ENCODE assay signal across 10 mouse cellular contexts in genomic region chr6:88915510-88915909, GRCm38 (mm10). TPM values are rescaled to one million over a fixed set of nuclear protein-coding genes. Genes with fewer than 3 reads are reported as not detected.
DNase-seq lines count a peak whose midpoint lies in the region; ATAC-seq and TF ChIP-seq lines count a peak whose summit lies in the region.
"Had no signal": no experiment of that assay in that cellular context is flagged by ENCODE, and none has a peak within 500 bp of the region (broad histone marks: within the 10 kb centered on the region; RNA-seq: fewer than 3 reads in every experiment).

No protein-coding gene starts in this region.

- ATAC-seq in midbrain, embryonic 11.5 days (ENCODE audit: low FRiP score): no peak
- ATAC-seq in midbrain, embryonic 16.5 days: no peak
- peak; percentile 37; the same call in 1 of the 2 replicates for ATAC-seq in hindbrain, postnatal 0 days

- no peak overlapping the region for H3K9ac ChIP-seq in midbrain, embryonic 11.5 days (ENCODE audit: low read length)
- no peak overlapping the region for H3K9ac ChIP-seq in midbrain, embryonic 16.5 days (ENCODE audit: low read depth, low read length)
- H3K9ac ChIP-seq in hindbrain, postnatal 0 days (replicated peaks; ENCODE audit: low read length): no peak overlapping the region
- H3K9ac ChIP-seq: midbrain, embryonic 12.5 days had no signal

- no peak for TF ChIP-seq CTCF in hindbrain, postnatal 0 days (IDR thresholded peaks at IDR 0.05; ENCODE audit: low read depth)

- H3K4me3 ChIP-seq in midbrain, embryonic 11.5 days (ENCODE audit: low read depth, low read length): no peak overlapping the region
- H3K4me3 ChIP-seq in midbrain, embryonic 16.5 days (ENCODE audit: low read depth, low read length): no peak overlapping the region
- no peak overlapping the region for H3K4me3 ChIP-seq in hindbrain, postnatal 0 days (ENCODE audit: low read length)
- H3K4me3 ChIP-seq: midbrain, embryonic 12.5 days had no signal

- WGBS in midbrain, embryonic 11.5 days: 80% methylated on average over 4 of the region's 4 CpGs
- WGBS in midbrain, embryonic 16.5 days: 76% methylated on average over 4 of the region's 4 CpGs
- WGBS in hindbrain, postnatal 0 days: 52% methylated on average over 4 of the region's 4 CpGs

- no peaks in the 10 kb centered on the region for H3K36me3 ChIP-seq in midbrain, embryonic 11.5 days (ENCODE audit: control insufficient read depth, insufficient read depth, low read length)
- peaks cover 3% of the 10 kb centered on the region; the same call in 1 of the 2 replicates for H3K36me3 ChIP-seq in midbrain, embryonic 16.5 days (ENCODE audit: control insufficient read depth, insufficient read depth, low read length)
- no peaks in the 10 kb centered on the region for H3K36me3 ChIP-seq in hindbrain, postnatal 0 days (ENCODE audit: insufficient read depth, low read length)

- H3K27ac ChIP-seq in midbrain, embryonic 11.5 days (ENCODE audit: low read depth, low read length): peak overlapping the region; percentile 40; the same call in 1 of the 2 replicates
- H3K27ac ChIP-seq in midbrain, embryonic 16.5 days (ENCODE audit: low read length): no peak overlapping the region
- peak overlapping the region; percentile 2; the same call in 1 of the 2 replicates for H3K27ac ChIP-seq in hindbrain, postnatal 0 days
- H3K27ac ChIP-seq: kidney, postnatal 0 days; midbrain, embryonic 12.5 days had no signal

- H3K9me3 ChIP-seq in midbrain, embryonic 11.5 days (ENCODE audit: control insufficient read depth, low read length): no peaks in the 10 kb centered on the region
- H3K9me3 ChIP-seq in midbrain, embryonic 16.5 days (replicated peaks; ENCODE audit: control insufficient read depth, low read length, poor library complexity, severe bottlenecking): no peaks in the 10 kb centered on the region
- no peaks in the 10 kb centered on the region for H3K9me3 ChIP-seq in hindbrain, postnatal 0 days (ENCODE audit: low read length)
- H3K9me3 ChIP-seq: midbrain, embryonic 12.5 days had no signal

- H3K27me3 ChIP-seq in midbrain, embryonic 11.5 days (ENCODE audit: control insufficient read depth, insufficient read depth, low read length): no peaks in the 10 kb centered on the region
- no peaks in the 10 kb centered on the region for H3K27me3 ChIP-seq in midbrain, embryonic 16.5 days (ENCODE audit: control insufficient read depth, insufficient read depth, low read depth, low read length)
- no peaks in the 10 kb centered on the region for H3K27me3 ChIP-seq in hindbrain, postnatal 0 days (ENCODE audit: insufficient read depth, low read length)

- no peaks in the 10 kb centered on the region for H3K4me1 ChIP-seq in midbrain, embryonic 11.5 days (ENCODE audit: control insufficient read depth, insufficient read depth, low read length)
- H3K4me1 ChIP-seq in midbrain, embryonic 16.5 days (ENCODE audit: control insufficient read depth, insufficient read depth, low read length): peaks cover 6% of the 10 kb centered on the region; the same call in 1 of the 2 replicates
- no peaks in the 10 kb centered on the region for H3K4me1 ChIP-seq in hindbrain, postnatal 0 days (ENCODE audit: insufficient read depth, low read length)
- H3K4me1 ChIP-seq: midbrain, embryonic 12.5 days had no signal

- no peak overlapping the region for H3K4me2 ChIP-seq in midbrain, embryonic 11.5 days
- no peak overlapping the region for H3K4me2 ChIP-seq in midbrain, embryonic 16.5 days (ENCODE audit: low read length)
- no peak overlapping the region for H3K4me2 ChIP-seq in hindbrain, postnatal 0 days (ENCODE audit: low read depth, low read length)
- H3K4me2 ChIP-seq: midbrain, embryonic 12.5 days had no signal

- peak; percentile 64 for DNase-seq in adrenal gland, postnatal 14 days
- no peak for DNase-seq in adrenal gland, adult 18-20 months (ENCODE audit: low spot score in 2 of 2)
- DNase-seq in midbrain, embryonic 11.5 days (ENCODE audit: low spot score, missing footprints): no peak
- DNase-seq in hindbrain, postnatal 0 days (ENCODE audit: low spot score): peak; percentile 66
- peak; percentile 76 to 80 for DNase-seq in spleen, postnatal 4 days (ENCODE audit: low spot score in 2 of 2)
- no peak for DNase-seq in right cerebral cortex, adult 18-20 months
- DNase-seq in gastrocnemius, postnatal 25 days: no peak

RNA-seq across cellular contexts. Expression of gene Tpra1, which starts 13.5 kb away (rescaled TPM):
- total RNA-seq in adrenal gland, postnatal 14 days (2021): 73.2 and 73.8 TPM in 2 replicates
- 100 to 1,000 TPM; 103 to 106 TPM for total RNA-seq in adrenal gland, adult 18-20 months (2021)
- polyA plus RNA-seq in midbrain, embryonic 11.5 days (2014; fragmentation: Nextera tagmentation; extraction: Ambion mirVana): 36.9 and 39.6 TPM in 2 replicates
- polyA plus RNA-seq in midbrain, embryonic 16.5 days (2015; fragmentation: Nextera tagmentation; extraction: Ambion mirVana): 88.4 and 99.6 TPM in 2 replicates
- 55.2 and 88.4 TPM in 2 replicates for total RNA-seq in hindbrain, postnatal 0 days (2014; rRNA removed)
- polyA plus RNA-seq in hindbrain, postnatal 0 days (2015; fragmentation: Nextera tagmentation; extraction: Ambion mirVana): 49.4 and 56.0 TPM in 2 replicates
- 10 to 100 TPM; 23.4 to 46.4 TPM for total RNA-seq in gastrocnemius, postnatal 25 days (2021)

RNA-seq across cellular contexts. Expression of gene Mcm2, which starts 16.9 kb away (rescaled TPM):
- 53.9 and 60.2 TPM in 2 replicates for total RNA-seq in adrenal gland, postnatal 14 days (2021)
- 10 to 100 TPM; 23.7 to 26.9 TPM for total RNA-seq in adrenal gland, adult 18-20 months (2021)
- polyA plus RNA-seq in midbrain, embryonic 11.5 days (2014; fragmentation: Nextera tagmentation; extraction: Ambion mirVana): 210 and 212 TPM in 2 replicates
- 16.2 and 20.7 TPM in 2 replicates for polyA plus RNA-seq in midbrain, embryonic 16.5 days (2015; fragmentation: Nextera tagmentation; extraction: Ambion mirVana)
- total RNA-seq in hindbrain, postnatal 0 days (2014; rRNA removed): 35.3 and 37.0 TPM in 2 replicates
- 21.7 and 23.3 TPM in 2 replicates for polyA plus RNA-seq in hindbrain, postnatal 0 days (2015; fragmentation: Nextera tagmentation; extraction: Ambion mirVana)
- 1 to 10 TPM; 4.6 to 6.5 TPM for total RNA-seq in gastrocnemius, postnatal 25 days (2021)

RNA-seq across cellular contexts. Expression of gene Podxl2, which starts 40.7 kb away (rescaled TPM):
- 24.4 and 27.2 TPM in 2 replicates for total RNA-seq in adrenal gland, postnatal 14 days (2021)
- total RNA-seq in adrenal gland, adult 18-20 months (2021): 10 to 100 TPM; 41.2 to 69.3 TPM
- 118 and 119 TPM in 2 replicates for polyA plus RNA-seq in midbrain, embryonic 11.5 days (2014; fragmentation: Nextera tagmentation; extraction: Ambion mirVana)
- 662 and 671 TPM in 2 replicates for polyA plus RNA-seq in midbrain, embryonic 16.5 days (2015; fragmentation: Nextera tagmentation; extraction: Ambion mirVana)
- 1,247 and 1,290 TPM in 2 replicates for total RNA-seq in hindbrain, postnatal 0 days (2014; rRNA removed)
- 675 and 695 TPM in 2 replicates for polyA plus RNA-seq in hindbrain, postnatal 0 days (2015; fragmentation: Nextera tagmentation; extraction: Ambion mirVana)
- 10 to 100 TPM; 49.4 to 53.0 TPM for total RNA-seq in gastrocnemius, postnatal 25 days (2021)

Comparison
In these comparisons a context has a peak if more than half of its experiments do, and no peak if none do; other contexts are left out.
1. DNase-seq: peak in adrenal gland, postnatal 14 days (single experiment), hindbrain, postnatal 0 days (single experiment) and spleen, postnatal 4 days (2 of 2); none in adrenal gland, adult 18-20 months (0 of 2), midbrain, embryonic 11.5 days (single experiment), right cerebral cortex, adult 18-20 months (single experiment) and gastrocnemius, postnatal 25 days (single experiment).
2. RNA of gene Podxl2, which starts 40.7 kb away (total RNA-seq): 1,247 to 1,290 TPM in hindbrain, postnatal 0 days; 41.2 to 69.3 TPM in adrenal gland, adult 18-20 months, 49.4 to 53.0 TPM in gastrocnemius, postnatal 25 days and 24.4 to 27.2 TPM in adrenal gland, postnatal 14 days; every median in the first group is over 10 times any median in the second.